Mouse (Mus musculus) cerebellum, adult 2 months (tissue): ENCODE results near the gene Bsdc1. TPM values are rescaled to one million over a fixed set of nuclear protein-coding genes. Genes with fewer than 3 reads are reported as not detected.

Source experiments
- DNase-seq, 2 experiments: peaks; one replicate each; pipeline ENCODE4 v3.0.0; 2021
- H3K27ac ChIP-seq: fragments of 200-500 bp; 2 replicates; pipeline ENCODE4 v1.5.1; 2012; ENCODE audit warnings: low read length, control low read depth, inconsistent platforms; ENCODE audit not compliant: insufficient read depth
- H3K27me3 ChIP-seq: fragments of 200-500 bp; 2 replicates; pipeline ENCODE4 v1.6.1; 2012; ENCODE audit warnings: inconsistent platforms, mild to moderate bottlenecking, low read length, moderate library complexity; ENCODE audit not compliant: control insufficient read depth, insufficient read depth
- H3K4me1 ChIP-seq: fragments of 200-500 bp; 2 replicates; pipeline ENCODE4 v1.6.1; 2011; ENCODE audit warnings: low read length; ENCODE audit not compliant: control insufficient read depth, insufficient read depth
- H3K4me3 ChIP-seq: fragments of 200-500 bp; replicated peaks from 2 replicates; pipeline ENCODE3; 2011; ENCODE audit warnings: mild to moderate bottlenecking, low read depth, low read length, control low read depth; ENCODE audit not compliant: insufficient read depth
- CTCF ChIP-seq: fragments of 200-500 bp; IDR thresholded peaks from 2 replicates; pipeline ENCODE4 v1.5.1; 2011; ENCODE audit warnings: low read depth, mild to moderate bottlenecking, control low read depth, low read length, moderate library complexity, borderline replicate concordance; ENCODE audit not compliant: insufficient read depth
- POLR2A ChIP-seq: fragments of 200-500 bp; IDR thresholded peaks from 2 replicates; pipeline ENCODE4 v1.6.1; 2011; ENCODE audit warnings: low read length, control low read depth, borderline replicate concordance; ENCODE audit not compliant: insufficient read depth
- WGBS: fragments of 180-500 bp; shearing (Covaris S2); methylation state at CpG from one replicate; pipeline ENCODE4 v1.1.7; 2018; 5-methylcytosine and 5-hydroxymethylcytosine counted together
- polyA plus RNA-seq: library from polyadenylated mRNA; depleted of rRNA; stranded (reverse); fragments of >200 nt; gene quantifications from 2 replicates; pipeline ENCODE4 v1.2.3, GENCODE M21; 2012

Gene Bsdc1
- polyA plus RNA-seq, 1 experiment: 37.3 TPM

DNA sequence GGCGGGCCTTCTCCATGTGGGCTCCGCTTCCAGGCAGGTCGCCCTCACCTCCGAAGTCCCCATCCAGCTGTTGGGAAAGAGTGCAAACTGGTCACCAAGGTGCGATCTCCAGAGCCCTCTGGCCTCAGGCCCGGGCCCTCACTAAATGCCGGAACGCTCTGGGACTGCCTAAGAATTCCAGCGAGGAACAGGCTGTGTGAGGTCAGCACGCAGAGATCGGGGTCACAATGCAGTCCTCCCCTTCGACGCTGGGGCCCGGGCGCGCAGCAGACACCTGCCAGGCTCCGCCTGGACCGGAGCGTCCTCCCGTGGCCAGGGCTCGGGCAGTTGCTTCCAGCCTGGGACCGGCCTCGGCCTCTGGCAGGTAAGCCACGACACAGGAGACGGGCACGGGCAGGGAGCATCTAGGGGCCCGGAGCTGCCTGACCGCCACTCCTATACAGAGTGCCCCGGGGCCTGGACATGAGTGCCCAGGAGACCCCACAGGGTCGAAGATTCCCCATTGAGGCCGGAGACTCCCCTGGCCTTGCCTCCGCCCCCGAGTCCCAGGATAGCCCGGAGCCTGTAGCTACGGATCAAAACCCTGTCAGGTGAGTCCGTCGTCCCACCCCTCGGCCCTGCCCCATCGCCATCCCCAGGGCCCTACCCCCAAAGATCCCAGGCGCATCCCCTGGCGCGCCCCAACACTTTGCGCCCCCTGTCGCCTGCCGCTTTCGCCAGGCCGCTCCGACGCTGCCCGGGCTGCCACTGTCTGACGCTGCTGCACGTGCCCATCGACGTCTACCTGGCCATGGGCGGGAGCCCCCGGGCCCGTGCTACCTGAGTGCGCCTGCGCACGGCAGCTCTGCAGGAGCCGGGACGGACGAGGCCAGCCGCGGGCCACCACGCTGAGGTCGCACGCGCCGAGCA is 29.8 kb downstream of the Bsdc1 start, which contains the start of the genes Tssk3 and Fam229a:
Tssk3 (minus strand) TSS at position 51 of the 909 bp plus-strand sequence.
Fam229a (plus strand) TSS at position 219 of the 909 bp plus-strand sequence.
- TF ChIP-seq POLR2A (no peak), CTCF (no peak)
- no peaks in the 10 kb centered on the region for H3K27me3 ChIP-seq
- H3K4me3 ChIP-seq: peak within 1 kb of the TSS; percentile 11
- H3K27ac ChIP-seq: no peak within 1 kb of the TSS
- peak; percentile 55 to 56 for DNase-seq
- 7% methylated on average over 70 of the region's 70 CpGs for WGBS
- no peaks in the 10 kb centered on the region for H3K4me1 ChIP-seq

DNA sequence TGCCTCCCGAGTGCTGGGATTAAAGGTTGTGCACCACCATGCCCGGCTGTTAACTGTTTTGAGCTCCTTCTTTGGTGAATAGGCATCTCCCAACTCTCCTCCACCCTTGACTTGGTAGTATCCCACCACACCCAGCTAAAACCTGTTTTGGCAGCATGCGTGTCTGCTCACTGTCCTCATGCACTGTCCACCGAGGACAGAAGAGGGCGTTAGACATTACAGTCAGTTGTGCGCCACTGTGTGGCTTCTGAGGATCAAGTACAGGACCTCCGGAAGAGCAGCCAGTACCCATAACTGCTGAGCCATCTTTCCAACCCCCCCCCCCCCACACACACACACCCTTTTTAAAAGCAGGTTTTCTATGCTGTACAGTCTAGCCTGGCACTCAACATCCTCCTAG is 33.3 kb downstream of the Bsdc1 start:
- Histone ChIP-seq H3K4me3 (no peak overlapping the region), H3K4me1 (no peaks in the 10 kb centered on the region), H3K27ac (no peak overlapping the region), H3K27me3 (no peaks in the 10 kb centered on the region)
- WGBS: 68% methylated on average over 7 of the region's 7 CpGs
- no peak for DNase-seq
- TF ChIP-seq POLR2A (no peak), CTCF (no peak)

DNA sequence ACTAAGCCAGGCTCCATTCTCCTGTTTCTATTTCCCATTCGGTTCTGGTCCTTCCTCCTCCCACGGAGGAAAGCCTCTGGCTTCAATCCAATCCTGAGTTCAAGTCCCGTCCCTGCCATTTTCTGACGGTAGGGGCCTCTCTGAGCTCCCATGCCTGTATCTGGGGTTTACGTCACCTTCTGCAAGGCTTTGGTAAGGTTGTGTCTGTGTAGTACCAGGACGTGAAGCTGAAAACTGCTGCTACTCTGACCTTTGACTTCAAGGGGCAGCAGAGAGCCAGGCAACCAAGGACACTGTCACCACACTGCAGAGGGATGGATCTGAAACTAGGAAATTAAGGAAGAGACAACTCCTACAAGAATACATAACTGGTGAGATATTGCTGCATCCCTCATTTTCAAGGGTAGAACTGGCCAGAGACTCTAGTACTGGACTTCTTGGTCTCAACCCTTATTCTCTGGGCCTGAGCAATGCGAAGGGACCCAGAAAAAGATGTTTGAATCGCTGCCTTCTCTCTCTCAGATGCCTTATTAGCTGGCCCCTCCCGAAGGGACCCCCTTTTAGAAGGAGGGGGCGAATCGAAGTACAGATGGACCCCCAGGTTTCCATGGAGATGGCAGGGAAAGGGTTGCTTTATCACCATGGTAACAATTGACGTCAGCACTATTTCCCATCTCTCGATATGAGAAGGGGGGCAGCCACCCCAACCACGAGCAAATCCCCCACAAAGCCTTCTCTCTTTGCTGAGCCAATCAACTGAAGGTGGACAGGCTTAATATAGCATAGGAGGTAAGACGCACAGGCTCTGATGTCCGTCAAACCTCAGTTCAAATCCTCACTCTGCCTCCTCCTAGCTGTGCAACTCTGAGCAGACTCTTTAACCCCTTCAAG is 34.5 kb downstream of the Bsdc1 start:
- no peak overlapping the region for H3K27ac ChIP-seq
- WGBS: 35% methylated on average over 16 of the region's 16 CpGs
- TF ChIP-seq POLR2A (no peak), CTCF (0 out of 2 replicates have a peak, but pooled peaks have one; percentile 23)
- H3K4me3 ChIP-seq: no peak overlapping the region
- no peaks in the 10 kb centered on the region for H3K4me1 ChIP-seq
- H3K27me3 ChIP-seq: no peaks in the 10 kb centered on the region
- no peak for DNase-seq

DNA sequence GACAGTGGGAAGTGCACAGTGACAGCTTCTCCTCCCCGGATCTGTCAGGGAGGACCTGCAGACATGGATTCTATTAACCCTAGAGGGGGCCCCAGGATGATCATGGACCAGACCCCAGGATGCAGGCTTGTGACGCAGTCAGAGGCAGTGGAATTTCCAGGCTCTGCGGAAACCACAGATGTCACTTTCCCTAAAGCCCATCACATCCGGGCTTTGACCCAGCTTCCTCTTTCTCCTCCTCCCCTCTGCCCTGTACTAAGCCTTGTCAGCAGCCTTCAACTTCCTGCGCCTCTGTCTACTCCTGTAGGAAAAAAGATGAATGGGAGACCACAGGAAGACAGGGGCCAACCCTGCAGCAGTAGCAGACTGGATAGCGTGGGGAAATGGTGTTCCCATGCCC is 35.2 kb downstream of the Bsdc1 start:
- Histone ChIP-seq H3K27ac (no peak overlapping the region), H3K4me3 (no peak overlapping the region)
- 36% methylated on average over 6 of the region's 6 CpGs for WGBS

DNA sequence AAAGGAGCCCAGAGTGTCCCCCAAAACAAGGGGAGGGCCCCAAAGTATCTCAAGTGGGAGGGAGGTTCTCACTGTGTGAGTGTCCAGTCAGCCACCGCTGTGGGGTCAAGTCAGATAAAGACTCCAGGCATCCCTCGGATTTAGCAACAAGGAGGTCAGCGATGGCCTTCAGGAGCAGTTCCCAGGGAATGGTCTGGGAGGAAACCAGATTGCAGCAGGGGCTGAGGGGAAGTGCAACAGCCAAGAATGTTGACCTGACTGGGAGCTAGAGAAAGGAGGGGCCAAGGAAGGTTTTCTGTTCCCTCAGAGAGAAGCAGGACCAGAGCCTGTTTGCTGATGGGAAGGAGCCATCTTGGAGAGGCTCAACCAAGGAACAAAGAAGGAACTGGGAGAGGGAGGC is 37.6 kb downstream of the Bsdc1 start:
- DNase-seq: no peak
- no peaks in the 10 kb centered on the region for H3K27me3 ChIP-seq
- no peaks in the 10 kb centered on the region for H3K4me1 ChIP-seq
- TF ChIP-seq CTCF: no peak
- TF ChIP-seq POLR2A: no peak
- no peak overlapping the region for H3K4me3 ChIP-seq
- 91% methylated on average over 3 of the region's 3 CpGs for WGBS
- H3K27ac ChIP-seq: no peak overlapping the region

More for the DNA sequence above, 35.2 kb downstream of the Bsdc1 start:
- Histone ChIP-seq H3K4me1 (no peaks in the 10 kb centered on the region), H3K27me3 (no peaks in the 10 kb centered on the region)
- no peak for DNase-seq
- no peak for TF ChIP-seq POLR2A
- TF ChIP-seq CTCF: no peak

DNA sequence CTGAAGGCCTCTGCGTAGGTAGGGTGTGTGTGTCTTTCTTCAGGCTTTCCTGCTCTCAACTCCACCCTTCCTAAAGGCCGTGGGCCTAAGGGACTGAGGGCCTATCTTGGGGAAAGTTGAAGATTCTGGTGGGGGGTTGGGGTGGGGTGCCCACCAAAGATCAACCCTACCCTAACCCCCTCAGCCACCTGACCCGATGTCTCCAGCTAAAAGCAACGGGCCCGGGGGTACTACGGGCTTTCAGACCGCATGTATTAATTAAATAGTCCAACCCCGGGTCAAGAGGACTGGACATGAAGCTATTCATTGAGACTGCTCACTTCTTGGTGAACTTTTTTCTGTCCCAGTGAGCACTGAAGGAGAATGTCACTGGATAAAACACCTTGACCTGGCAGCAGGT is 38.6 kb downstream of the Bsdc1 start:
- DNase-seq: no peak
- WGBS: 80% methylated on average over 8 of the region's 8 CpGs
- H3K27me3 ChIP-seq: no peaks in the 10 kb centered on the region
- no peak for TF ChIP-seq POLR2A
- TF ChIP-seq CTCF: no peak
- H3K27ac ChIP-seq: no peak overlapping the region
- H3K4me1 ChIP-seq: no peaks in the 10 kb centered on the region
- peak overlapping the region; percentile 57 for H3K4me3 ChIP-seq
